Mouse (Mus musculus) B cell, adult 2 months (primary cell): ENCODE measurements at regions not wholly inside any gene's neighbourhood (a gene's known extent, or its start where the extent isn't known, plus 50 kb on each side); places are given as distances from the start of the nearest gene placed in this dataset.

Source experiments
- DNase-seq, 2 experiments: peaks; one replicate each; pipeline ENCODE4 v3.0.0; 2022

- DNase-seq, result peak; percentile 1 to 2
These were observed 1034.5 kb downstream of the Gm10330 start for GRCm38 (mm10) chr12:22745556-22745955.

GRCm38 (mm10) chr12:22745067-22745466 is 1035.0 kb downstream of the Gm10330 start:
- peak in 1 of 2 experiments; percentile 0 for DNase-seq
